Mouse (Mus musculus) skeletal muscle tissue, adult 2 months (tissue): ENCODE measurements at regions not wholly inside any gene's neighbourhood (a gene's known extent, or its start where the extent isn't known, plus 50 kb on each side); places are given as distances from the start of the nearest gene placed in this dataset.
"Not testable (repeated sequence)": the region's sequence is repeated elsewhere in the genome, so short reads cannot be mapped to it uniquely, and the experiment has no call there.

Experiments used
- DNase-seq: peaks from one replicate; pipeline ENCODE4 v3.0.0-alpha.2; 2012; ENCODE audit warnings: low read depth, low spot score

DNA sequence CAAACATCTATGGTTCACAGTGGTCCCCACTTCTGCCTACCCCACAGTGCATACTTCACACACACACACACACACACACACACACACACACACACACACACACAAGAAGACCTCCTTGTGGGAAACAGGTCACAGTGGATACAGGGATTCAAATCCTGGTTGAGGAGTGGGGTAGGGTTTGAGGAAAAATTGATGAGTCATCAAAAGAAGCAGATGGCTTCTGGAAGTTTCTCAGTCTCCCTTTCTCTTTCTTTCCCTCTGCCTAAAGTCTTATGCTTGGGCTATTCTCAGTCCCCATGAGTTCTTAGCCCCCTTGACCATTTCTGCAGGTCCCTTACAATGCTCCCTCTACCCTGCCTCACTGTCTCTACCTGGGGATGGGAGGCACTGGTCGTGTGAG is 56.4 kb downstream of the Rassf10 start:
- no peak for DNase-seq

DNA sequence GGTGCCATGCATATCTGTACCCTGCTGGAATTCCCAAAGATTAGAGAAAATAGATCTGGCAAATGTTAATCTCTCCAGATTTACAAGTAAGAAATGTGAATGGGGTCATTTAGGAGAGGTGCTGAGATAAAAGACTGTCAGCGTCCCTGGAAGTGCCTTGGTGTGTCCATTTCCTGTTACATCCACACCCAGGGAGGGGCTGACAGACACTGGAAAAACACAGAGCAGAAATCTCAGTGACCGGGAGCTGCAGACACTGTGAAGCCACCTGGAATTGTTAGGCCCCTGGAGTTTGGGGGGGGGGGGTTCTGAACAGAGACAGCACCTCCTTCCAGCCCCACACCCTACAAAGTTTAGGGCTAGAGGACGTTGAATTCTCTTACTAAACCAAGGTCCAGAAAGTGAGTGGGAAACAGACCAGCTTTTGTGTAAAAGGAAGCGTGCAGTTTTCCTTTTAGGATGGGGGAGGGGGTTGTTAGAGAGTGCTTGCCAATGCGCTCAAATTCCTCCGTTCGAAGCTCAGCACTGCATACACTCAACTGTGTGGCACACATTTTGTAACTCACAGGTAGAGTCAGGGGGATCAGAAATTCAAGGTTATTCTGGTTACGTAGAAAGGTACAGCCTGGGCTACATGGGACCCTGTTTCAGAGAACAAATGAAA is 63.5 kb downstream of the Rassf10 start:
- DNase-seq, result no peak

DNA sequence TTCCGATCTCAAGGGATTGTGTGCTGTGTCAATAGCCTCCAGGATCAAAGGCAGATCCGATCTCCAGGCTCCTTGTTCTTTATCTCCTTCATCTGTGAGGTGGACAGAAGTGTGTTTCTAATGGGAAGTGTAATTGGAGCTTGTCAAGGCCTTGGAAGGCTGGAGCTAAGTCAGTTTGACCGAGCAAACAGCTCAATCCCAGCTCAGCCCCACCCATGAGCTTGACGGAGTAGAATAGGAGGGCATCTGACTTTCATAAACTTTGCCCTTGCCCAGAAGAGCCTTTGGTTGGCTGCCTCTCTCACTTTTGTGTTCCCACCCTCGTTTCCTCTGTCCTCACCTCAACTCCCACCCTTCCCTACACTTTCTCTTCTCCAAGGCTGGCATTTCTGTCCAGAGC is 67.7 kb downstream of the Rassf10 start:
- DNase-seq, result no peak

DNA sequence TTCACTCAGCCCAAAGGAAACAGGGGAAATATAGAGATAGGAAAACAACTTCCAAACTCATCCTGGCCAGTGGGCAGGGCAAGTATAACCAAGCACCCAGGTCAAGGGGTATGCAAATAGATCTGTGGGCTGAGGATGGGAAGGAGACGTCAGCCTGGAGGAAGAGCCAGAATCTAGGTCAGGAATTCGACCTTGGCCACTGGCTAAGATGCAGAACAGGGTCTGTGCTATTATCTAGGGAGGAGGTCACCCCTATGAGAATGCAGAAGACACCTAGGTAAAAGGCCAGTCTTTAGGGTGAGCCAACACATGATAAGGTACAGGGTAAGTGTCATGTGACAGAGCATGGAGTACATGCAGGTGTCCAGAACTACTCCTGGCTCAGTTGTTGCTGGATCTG is 68.8 kb downstream of the Rassf10 start:
- DNase-seq, result no peak

DNA sequence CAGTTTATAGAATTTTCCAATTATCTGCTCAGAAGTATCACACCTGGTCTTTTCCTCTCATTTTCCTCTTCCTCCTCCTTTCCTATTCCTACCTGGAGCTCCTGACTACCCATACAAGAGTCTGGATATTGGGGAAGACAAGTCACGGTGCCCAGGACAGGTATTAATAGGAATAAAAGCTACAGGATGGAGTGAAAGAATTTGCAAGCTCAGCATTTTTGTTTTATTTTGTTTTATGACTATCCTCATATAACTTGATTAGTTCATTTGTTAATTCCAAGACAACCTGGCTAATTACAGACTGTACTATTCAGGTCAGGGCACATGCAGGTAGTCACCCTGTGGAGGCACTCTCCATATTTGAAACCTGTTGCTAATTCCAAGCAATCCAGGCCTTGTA is 72.0 kb downstream of the Rassf10 start:
- no peak for DNase-seq

DNA sequence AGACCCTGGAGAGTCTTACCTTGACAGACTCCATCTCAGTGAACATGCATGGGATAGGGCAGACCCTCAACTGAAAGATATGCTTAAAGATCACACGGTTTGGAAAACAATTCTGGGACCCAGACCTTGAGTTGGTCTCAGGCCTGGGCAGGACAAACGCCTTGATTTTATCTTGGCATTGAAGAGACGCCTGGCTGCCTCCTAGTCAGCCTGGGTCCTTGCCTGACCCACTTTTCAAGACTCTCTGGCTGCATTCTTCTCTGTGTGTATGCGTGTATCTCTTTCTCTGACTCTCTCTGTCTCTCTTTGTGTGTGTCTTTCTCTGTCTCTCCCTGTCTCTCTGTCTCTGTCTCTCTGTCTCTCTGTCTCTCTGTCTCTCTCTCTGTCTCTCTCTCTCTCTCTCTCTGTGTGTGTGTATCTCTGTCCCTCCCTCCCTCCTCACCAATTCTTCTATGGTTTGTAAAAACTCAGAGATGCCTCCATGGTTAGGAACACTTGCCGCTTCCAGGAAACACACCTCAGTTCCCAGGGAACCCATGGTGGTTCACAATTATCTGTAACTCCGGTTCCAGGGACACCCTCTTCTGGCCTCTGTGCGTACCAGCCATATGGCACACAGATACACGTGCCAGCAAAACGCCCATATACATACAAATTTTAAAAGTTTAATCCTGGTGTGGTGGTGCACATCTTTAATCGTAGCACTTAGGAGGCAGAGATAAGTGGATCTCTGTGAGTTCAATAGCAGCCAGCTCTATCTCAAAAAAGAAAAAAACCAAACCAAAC is 72.7 kb downstream of the Rassf10 start:
- no peak for DNase-seq

DNA sequence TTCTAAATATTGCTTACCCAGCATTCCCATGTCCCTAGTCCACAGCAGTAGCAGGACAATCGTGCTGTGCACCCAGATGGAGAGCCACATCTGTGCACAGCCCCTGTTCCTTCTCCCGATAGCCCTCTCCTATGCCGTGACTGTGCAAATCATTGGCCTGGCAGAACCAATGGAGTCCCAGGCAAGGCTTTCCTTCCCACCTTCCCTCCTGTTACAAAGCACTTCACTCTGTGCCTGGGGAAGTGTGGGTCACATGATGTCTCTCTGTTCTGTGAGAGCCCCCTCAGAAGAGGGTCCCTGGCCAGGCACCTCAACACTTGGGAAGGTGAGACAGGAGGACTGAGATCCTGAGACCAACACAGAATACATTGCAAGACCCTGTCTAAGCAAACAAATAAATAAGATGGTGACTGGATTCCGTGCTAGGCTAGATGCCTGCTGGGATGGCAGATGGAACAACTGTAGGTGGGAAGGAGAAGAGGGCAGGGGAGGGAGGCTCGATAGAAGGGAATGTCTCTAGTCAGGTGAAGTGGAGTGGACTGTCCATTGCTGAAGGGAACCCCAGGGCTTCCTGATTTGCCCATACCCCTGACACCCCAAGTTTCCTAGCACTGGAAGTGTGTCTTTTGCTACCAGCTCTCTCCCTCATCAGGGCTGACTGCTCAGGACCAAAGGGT is 73.5 kb downstream of the Rassf10 start:
- no peak for DNase-seq

DNA sequence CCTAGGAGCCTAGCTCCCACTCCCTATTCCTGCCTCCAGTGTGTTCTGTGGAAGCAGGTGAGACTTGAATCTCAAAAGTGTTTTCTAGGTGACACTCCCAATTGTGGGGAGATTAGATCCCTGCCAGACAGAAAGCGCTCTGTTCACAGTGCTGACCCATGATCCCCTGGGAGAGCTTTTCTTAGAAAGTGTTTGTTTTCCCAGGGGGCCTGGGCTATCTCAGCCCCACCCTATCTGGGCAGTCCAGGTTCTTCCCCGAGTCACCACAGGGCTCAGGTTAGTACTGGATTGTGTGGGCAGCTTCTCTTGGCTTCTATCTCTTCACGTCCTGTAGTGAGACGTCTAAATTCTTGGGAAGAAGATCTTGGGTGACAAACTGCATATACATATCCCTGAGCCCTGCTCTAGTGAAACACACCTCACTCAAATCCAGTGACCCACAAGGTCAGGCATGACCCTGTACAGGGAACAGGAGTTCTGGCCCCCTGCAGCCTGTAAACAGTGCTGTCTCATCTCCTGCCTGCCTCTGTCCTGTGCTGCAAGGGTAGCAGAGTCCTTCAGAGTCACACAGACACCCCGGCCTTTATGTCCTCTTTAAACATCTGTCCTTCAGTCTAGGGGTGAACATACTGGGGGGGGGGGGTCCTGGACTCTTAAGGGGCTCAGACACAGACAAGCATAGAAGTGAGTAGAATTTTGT is 76.4 kb downstream of the Rassf10 start:
- no peak for DNase-seq

DNA sequence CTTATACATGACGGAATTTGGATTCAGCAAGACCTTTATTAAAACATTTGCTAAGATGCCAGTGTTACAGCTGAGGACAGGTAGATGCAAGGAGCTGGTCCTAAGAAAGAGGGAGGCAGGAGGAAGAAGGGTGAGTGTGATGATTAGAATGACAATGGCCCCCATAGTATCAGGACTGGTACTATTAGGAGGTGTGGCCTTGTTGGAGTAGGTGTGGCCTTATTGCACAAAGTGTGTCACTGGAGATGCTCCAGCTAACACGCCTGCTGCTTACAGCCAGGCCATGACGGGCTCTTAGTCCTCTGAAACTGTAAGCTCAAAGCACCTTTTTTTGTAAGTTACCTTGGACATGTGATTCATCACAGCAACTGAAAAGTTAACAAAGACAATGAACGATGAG is 82.0 kb downstream of the Rassf10 start:
- DNase-seq, result no peak

DNA sequence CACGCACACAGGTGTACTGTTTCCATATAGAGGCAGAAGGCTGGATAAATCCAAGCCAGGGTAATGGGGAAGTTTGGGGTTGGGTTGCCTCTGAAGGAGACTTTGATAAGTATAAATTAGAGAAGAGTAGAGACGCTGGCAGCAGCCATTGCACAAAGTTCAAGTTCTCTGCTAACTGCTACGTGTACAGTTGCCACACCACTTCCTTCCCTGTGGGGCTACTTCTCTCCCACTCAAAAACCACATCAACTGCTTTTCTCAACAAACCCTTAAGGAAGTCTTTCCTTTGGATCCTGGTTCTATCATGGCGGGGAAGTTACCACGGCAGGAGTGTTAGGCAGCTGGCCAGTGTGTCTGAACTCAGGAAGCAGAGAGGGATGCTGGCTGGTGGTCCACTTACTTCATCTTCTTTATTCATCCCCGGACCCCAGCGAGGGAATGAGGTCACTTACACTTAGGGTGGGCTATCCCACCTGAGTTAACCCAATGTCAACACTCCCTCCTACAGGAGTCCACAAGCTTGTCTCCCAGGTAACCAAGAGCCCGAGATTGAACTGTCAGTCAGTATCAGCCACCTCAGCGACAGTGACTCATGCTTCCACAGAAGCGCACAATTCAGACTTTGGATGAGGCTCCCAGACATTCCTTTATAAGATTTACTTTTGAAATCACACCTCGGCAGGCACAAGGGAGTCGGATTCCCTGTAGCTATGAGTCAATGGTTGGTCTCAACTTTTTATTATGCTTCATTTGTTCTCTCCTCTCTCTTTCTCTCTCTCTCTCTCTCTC is 84.3 kb downstream of the Rassf10 start:
- DNase-seq, result no peak

DNA sequence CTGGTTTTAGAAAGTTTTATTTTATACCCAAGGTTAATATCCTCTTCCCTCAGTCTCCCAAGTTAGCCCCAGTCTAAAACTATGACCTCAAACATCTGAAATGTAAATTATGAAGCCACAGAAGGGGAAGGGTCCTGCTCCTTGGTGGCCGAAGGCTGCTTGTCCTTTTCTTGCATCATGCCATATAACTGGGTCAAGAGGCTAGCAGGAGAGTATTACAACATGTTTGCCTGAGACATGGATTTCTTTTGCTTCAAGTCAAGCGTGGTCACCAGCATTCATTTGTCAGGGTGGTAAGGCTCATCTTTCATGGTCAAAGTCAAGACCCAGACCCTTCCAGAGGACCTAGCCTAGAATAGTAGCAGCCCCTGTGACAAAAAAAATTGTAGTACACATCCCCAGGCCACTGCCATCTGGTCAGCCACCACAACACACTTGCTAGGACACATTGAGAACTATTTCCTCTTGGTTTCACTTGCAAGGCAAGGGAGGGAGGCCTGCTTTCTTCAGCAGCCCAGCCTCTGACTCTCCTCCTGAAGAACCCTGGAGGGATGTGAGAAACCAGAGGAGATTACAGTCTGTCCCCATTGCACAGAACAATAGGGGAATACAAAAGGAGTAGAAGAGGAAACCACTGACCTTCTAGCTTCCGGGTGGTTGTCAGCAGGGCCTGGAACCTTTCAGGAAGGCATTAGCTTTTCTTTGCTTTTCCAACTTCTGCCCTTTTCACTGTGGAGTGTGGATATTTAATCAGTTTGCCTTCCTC is 85.3 kb downstream of the Rassf10 start:
- DNase-seq, result no peak

DNA sequence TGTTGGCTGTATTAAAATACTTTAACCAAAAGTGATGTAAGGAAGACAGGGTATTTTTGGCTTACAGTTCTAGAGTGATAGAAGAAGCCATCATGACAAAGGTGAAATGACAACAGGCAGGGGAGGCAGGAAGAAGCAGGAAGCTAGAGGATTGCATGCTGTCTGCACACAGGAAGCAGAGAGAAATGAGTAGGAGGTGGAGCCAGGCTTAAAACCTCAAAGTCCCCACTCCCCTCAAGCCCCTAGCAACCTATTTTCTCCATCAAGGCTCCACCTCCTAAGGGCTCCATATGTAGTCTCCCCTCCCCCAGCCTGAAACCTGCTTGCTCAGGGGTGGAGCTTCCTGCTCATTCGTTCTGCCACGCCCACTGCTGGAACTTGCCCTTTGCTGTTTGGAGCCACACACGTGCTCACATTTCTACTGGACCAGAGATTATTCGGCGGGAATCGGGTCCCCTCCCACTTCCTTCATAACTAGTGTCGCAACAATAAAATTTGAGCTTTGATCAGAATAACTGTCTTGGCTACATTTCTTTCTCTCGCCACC is 91.9 kb downstream of the Rassf10 start:
- not testable (repeated sequence) for DNase-seq

DNA sequence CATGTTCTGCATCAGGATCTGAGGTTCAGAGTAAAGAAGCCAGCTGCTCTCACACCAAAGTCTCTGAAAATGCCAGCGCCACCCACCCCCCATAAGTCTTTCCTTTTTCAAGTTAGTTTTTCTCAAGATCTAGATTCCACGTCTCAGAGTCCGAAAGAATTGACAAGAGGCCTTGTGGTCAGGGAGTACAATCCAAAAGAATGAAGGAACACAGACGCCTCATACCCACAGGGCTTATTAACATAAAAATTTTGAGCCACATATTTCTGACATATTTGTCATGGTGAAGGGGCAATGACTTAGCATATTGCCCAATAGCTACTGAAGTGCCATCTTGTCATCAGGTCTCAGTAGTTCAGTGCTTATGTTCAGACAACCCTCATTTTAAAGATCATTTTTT is 92.6 kb downstream of the Rassf10 start:
- no peak for DNase-seq

DNA sequence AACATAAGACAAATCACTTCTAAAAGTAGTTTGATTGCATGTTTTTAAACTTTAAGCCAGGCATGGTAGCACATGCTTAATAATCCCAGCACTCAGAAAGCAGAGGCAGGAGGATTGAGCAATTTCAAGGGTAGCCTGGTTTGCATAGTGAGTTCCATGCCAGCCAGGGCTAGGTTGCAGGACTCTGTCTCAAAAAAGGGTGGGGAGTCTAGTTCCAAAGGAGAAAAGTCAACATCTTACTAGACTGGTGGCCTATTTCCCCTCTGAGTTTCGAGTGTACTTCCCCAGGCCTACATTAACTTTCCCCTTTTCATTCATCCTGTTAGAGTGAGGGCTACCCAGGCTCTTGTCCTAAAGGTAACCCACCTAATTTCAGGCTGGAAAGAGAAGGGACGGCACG is 93.8 kb downstream of the Rassf10 start:
- DNase-seq, result no peak

DNA sequence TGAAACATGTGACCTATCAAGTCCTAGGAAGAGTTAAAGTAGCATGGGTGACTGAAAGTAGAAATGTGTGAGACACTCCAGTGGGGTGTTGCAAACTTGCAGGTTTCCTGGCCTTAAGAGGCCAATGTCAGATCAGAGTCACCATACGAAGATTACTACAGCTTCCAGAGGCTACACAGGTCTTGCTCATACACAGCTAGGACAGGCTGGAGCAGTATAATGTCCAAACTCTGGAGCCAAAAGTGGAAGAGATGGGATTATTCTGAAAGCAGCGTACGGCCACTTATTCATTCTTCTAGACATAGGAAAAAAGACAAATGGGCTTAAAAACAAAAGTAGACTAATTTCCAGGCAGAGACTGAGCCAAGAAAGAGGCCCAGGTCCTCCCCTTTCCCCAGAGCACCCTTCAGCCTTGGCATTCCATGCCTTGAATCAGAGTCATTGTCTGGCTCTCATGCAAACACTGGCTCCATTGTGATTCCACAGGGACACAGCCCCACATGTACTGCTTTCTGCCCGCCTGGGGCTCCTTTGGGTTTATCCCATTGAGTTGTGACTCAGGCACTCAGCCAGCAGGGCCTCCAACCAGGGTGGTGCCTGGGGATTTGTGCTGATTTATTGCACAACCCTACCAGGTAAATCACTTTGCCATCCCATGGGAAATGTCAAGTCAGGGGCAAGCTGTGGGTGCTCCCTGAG is 94.5 kb downstream of the Rassf10 start:
- no peak for DNase-seq

DNA sequence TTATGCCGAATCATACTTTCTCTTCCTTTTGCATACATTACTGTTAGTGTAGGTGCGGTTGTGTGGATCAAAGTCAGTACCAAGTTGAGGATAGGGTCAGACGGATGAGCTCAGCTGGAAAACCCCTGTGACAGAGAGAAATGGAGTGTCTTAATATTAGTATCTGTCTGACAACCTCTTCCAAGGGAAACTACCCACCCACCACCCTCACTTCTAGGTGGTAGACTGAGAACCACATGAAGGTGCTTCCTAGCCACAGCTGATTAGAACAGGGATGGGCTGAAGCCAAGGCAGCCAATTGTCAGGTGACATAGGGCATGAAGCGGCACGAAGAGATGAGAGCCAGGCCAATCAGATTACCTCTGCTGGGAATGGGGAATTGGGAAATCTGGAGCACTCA is 95.7 kb downstream of the Rassf10 start:
- no peak for DNase-seq

DNA sequence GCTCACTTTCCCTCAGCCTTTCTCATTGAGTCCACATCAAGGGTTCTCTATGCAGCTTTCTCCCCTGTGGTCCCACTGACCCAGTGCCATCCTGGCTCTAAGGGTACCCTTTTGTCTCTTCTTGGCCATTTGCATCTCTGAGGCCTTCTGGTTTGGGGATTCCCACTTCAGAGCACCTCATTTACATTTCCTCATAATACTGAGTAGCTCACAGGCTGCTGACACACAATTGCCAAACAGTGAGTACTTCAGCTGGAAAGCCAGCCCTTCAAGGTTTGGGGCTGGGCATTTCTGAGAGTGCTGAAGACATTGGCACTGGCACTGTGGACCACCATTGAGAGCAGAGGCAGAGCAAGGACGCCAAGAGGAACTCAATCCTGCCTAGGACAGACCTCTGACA is 99.2 kb downstream of the Rassf10 start:
- no peak for DNase-seq

DNA sequence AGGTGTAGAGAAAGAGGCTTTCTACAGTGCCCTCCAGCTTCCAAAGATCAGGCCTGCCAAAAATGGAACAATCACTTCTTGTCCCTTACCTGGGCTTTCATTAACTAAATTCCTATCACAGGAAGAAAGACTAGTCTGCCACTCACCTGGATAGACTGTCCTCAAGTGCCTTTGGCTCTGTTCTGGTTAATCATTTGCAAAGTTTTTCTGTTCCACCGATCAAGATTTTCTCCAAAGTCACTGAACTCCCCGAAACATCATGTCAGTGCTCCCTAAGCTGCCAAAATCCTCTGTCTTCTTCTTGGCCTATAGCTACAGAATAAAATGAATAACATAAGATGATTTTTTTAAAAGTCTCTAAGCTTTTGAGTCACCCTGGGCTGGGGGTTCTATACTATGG is 102.7 kb downstream of the Rassf10 start:
- DNase-seq, result no peak

DNA sequence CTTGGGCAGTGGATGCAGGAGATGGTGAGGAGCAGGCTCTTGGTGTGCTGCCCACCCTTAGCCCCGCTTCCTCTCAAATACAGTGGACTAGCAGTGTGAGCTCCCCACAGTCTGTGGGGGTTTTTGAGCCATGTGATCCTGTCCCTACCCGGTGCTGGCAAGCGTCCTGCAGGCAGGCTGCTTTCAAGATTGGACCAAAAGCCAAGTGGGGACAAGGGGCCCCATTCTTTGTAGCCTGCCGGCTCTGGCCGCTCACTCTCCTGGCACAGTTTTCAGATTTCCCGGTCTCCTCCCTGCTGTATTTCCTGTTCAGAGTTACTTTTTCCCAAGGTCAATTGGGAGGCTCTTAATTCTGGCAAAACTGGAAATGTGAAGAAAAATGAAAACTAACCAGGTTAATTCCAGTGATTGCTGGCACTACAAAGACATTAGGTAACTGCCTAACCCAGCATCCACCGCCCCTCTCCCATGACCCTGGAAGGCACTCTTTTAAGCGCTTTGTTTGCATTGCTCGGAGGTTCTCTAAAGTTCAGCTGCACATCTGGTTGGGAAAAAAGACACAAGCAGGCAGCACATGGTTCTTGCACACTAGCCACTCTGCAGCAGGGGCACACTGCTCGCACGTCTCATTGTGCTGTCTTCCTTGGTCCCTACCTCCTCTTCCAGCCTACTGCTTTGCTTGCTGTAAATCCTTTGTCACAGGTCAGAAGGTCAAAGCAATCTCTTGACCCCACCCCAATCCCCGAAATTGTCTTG is 105.6 kb downstream of the Rassf10 start:
- peak; percentile 23 for DNase-seq
